Mouse (Mus musculus) frontal cortex, postnatal 36 days (tissue): ENCODE measurements at regions not wholly inside any gene's neighbourhood (a gene's known extent, or its start where the extent isn't known, plus 50 kb on each side); places are given as distances from the start of the nearest gene placed in this dataset.
A peak's percentile ranks its signal among the peaks of the same experiment; 100 is the strongest.

Experiments used
- DNase-seq, 2 experiments: peaks; one replicate each; pipeline ENCODE4 v3.0.0; 2022; ENCODE audit warnings: low spot score in 2 of 2

DNA sequence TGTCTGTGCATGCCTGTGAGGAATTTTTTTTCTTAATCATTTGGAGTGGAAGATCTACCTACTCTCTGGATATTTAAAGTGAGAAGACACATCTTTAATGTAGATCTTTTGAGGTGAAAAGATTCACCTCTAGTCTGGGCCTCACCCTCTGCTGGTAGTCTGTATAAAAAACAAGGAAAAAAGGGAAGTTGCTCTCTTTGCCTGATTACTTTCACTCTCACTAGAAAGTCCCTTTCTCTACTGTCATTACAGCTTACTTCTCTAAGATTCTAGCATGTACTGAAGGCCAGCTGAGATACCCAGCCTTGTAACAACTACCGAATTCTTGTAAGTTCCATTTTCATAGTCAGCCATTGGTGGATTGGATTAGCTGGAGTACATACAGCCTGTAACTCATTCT lies 3791.9 kb downstream of the 9330182O14Rik start:
- DNase-seq = no peak

DNA sequence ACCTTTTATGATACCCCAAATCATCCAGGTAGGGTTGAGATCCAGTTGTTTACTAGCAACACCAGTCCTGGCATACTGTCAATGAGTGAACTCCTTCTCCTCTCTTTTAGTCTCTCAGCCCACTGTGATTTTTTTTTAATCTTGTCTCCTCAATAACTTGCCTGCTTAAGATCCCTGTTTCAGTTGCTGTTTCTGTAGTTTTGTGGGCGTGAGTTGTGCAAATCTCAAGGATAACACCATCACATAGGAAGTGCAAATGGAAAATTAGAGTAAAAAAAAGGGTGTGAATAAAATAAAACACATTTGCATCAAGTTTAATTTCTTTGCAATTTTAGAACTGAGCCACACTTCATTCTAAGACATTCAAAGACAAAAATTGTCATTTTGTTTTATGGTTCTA lies 3799.4 kb downstream of the 9330182O14Rik start:
- DNase-seq = peak in 1 of 2 experiments; percentile 24

DNA sequence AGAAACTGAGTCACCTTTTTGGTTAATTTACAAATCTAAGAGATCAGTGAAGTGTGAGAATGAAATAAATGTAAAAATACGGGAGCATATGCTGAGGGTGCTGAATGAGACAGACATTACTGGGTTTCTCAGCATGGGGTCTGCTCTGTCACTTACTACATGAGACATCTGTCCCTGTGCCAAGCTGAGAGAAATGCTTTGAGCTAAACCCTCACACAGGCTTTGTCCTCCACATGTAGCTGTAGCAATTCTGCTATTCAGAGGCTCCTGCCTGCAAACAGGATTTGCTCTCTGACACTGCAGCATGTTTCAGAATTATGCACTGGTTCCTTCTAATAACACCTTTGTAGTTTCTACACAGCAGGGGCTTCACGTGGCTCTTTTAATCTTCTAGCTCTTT lies 3806.3 kb downstream of the 9330182O14Rik start:
- DNase-seq = no peak

DNA sequence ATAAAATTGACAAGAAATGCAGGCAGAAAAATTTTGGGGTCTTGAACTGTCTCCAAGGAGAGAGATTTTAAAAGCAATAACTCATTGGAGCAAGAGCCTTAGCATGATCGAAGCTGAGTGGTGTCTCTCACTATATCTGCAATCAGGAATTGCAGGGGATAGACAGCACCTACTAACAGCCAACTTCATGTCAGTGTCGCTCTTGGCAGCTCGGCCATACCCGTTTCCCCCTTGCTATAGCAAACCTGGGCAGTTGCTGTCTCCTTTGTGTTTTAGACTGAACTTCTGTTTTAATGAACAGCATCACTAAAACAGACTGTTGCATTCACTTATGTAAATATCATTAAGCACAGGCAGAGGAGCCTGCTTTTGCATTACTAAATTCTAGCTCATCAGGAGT lies 3806.7 kb downstream of the 9330182O14Rik start:
- no peak for DNase-seq

DNA sequence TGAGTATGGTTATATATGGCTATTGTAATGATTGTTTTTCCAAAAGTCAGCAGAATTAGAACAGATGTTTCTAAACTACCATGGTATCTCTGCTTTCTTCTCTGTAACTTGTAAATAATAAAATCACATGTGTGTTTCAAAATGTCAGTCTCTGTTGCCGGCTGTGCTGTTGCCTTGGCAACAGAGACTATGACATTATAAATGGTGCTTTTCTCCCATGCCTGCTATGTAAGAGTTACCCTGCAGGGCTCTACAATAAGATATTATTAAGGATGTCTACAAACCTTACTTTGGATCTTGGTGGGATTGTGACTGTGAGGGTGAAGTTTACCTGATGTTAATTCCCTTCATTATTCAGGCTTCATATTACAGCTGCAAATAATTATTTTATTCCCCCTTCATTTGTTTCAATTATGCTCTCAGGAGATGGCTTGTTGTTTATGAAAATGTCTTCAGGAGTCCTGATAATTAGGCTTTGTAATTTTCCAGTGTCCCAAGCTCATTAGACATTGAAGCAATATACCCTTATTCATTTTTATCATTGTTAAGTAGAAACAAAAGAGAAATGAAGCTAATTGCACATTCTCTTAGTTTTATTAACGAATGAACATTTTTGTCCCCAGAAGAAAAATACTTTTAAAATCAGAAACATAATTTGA lies 3808.0 kb downstream of the 9330182O14Rik start:
- DNase-seq = no peak

GRCm38 (mm10) chr15:43984991-43985390 lies 3850.8 kb downstream of the 9330182O14Rik start:
- no peak for DNase-seq

- DNase-seq = peak in 1 of 2 experiments; percentile 30
Observed at GRCm38 (mm10) chr15:43991229-43991628, 3857.1 kb downstream of the 9330182O14Rik start.

DNA sequence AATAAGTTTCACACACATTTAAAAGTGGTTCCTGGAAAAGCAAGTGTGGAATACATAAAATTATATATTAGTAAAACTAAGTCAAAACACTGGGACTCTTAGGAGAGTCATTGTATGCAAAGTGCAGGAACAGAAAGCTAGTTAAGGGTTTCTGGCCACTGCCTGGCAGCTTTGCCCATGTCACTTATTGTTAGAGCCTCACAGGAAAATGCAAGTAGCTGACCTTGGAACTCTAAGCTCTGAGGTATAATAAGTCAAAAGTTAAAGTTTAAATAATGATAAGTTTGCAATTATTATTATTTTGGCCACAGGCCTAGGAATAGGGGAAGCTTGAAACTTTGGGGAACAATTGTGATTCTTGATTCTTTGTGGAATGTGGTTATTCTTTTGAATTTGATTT lies 3858.8 kb downstream of the 9330182O14Rik start:
- no peak for DNase-seq

DNA sequence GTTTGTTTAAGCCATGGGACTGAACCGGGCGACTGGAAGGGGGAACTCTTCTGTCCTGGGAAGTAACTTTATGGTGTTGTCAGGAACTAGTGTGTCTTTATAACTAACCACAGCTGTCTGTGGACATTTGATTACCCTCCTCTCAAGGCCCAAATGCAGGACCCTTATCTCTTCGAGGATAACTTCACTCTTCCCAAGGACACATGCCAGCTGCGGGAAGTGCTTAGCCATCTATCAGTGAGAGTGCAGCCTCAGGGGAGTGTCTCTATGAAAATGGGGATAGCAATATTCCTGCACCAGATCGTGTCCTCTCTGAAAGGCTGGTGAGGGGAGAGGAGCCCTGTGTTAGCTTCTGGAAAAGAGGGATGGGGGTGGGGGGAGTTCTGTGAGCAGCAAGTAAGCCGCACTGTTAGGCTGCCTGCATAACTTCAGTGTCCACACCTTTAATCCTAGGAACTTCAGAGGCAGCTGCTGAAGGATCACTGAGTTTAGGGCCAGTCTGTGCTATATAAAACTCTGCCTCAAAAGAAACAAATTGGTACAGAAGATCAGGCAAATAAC lies 3892.4 kb downstream of the 9330182O14Rik start:
- no peak for DNase-seq

GRCm38 (mm10) chr15:44035900-44036299 lies 3901.7 kb downstream of the 9330182O14Rik start:
- DNase-seq = no peak

GRCm38 (mm10) chr15:44037893-44038292 lies 3903.7 kb downstream of the 9330182O14Rik start:
- DNase-seq = no peak

GRCm38 (mm10) chr15:44050565-44051274 lies 3916.6 kb downstream of the 9330182O14Rik start:
- DNase-seq = no peak

DNA sequence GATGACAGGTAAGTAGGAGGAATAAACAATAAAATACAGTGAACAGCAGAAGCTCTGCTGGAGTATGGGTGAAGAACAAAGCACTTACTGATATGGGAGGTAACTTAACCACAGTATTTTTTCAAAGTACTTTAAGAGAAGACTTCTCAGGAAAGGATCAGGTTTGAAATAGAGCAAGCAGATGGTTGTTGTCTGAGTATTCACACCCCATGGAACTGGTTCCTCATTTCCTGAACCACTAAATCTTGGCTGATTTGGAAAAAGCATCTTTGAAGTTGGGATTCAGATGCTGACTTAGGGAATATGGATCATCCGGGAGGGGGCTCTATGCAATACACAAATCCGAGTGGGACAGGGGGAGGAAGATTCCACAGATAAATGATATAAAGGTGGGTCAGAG lies 3930.7 kb downstream of the 9330182O14Rik start:
- DNase-seq = peak in 1 of 2 experiments; percentile 41

- DNase-seq = no peak
Observed at GRCm38 (mm10) chr15:44083680-44084079, 3949.5 kb downstream of the 9330182O14Rik start.

- DNase-seq = peak in 1 of 2 experiments; percentile 1
Observed at GRCm38 (mm10) chr15:44112328-44112944, 3978.3 kb downstream of the 9330182O14Rik start.

DNA sequence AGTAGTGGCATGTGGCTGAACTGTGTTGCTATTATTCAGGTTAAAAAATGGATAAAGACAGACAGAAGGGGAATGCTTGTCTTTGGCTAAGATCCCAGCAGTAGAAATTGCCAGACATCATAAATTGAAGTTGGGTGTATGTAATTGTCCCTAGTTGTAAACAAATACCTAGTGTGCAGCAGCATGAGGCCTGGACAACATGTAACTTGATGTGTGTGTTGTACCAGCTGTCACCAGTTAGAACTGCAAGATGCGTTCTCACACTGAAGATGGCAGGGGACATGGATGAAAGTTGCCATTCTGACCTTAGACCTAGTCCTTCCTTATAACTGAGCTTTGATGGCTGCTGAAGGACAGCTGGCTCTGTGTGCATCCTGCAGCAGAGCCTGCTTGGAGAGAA lies 4000.0 kb downstream of the 9330182O14Rik start:
- DNase-seq = no peak
